Mouse (Mus musculus) C2C12 (cell line): ENCODE results near the gene Ttc7. TPM values are rescaled to one million over a fixed set of nuclear protein-coding genes. Genes with fewer than 3 reads are reported as not detected.

ENCODE experiments used
- H3K27me3 ChIP-seq: one replicate; pipeline ENCODE4 v1.6.1; 2011; ENCODE audit not compliant: control insufficient read depth, insufficient read depth, insufficient read length
- H3K36me3 ChIP-seq: one replicate; pipeline ENCODE4 v1.6.1; 2011; ENCODE audit not compliant: control insufficient read depth, insufficient read depth
- H3K4me3 ChIP-seq: one replicate; pipeline ENCODE4 v1.5.1; 2011; ENCODE audit warnings: mild to moderate bottlenecking, control low read depth; ENCODE audit not compliant: poor library complexity, insufficient read depth, severe bottlenecking
- H3K79me2 ChIP-seq: one replicate; pipeline ENCODE4 v1.6.1; 2011; ENCODE audit not compliant: control insufficient read depth, insufficient read depth
- H3K79me3 ChIP-seq: one replicate; pipeline ENCODE4 v1.6.1; 2011; ENCODE audit warnings: low read depth, control low read depth
- H3ac ChIP-seq: one replicate; pipeline ENCODE3; 2011; ENCODE audit warnings: low read depth; ENCODE audit not compliant: control insufficient read depth, insufficient read length
- CEBPB ChIP-seq: IDR thresholded peaks from one replicate; pipeline ENCODE4 v1.6.1; 2011; ENCODE audit warnings: low read depth, mild to moderate bottlenecking, control low read depth, moderate library complexity
- CTCF ChIP-seq: IDR thresholded peaks from one replicate; pipeline ENCODE4 v1.5.1; 2011; ENCODE audit not compliant: control insufficient read depth, insufficient read depth, insufficient read length
- FOSL1 ChIP-seq: IDR thresholded peaks from one replicate; pipeline ENCODE4 v1.8.0; 2011; ENCODE audit warnings: mild to moderate bottlenecking, low read length; ENCODE audit not compliant: poor library complexity, insufficient read depth, severe bottlenecking
- MAX ChIP-seq: IDR thresholded peaks from one replicate; pipeline ENCODE4 v1.6.1; 2011; ENCODE audit warnings: mild to moderate bottlenecking, control low read depth
- MYOD1 ChIP-seq: IDR thresholded peaks from one replicate; pipeline ENCODE4 v1.6.1; 2011; ENCODE audit warnings: low read depth; ENCODE audit not compliant: control insufficient read depth, insufficient read length
- MYOG ChIP-seq: IDR thresholded peaks from one replicate; pipeline ENCODE4 v1.6.1; 2011; ENCODE audit not compliant: control insufficient read depth, insufficient read length; ENCODE audit errors: extremely low read depth
- USF1 ChIP-seq: IDR thresholded peaks from one replicate; pipeline ENCODE4 v1.6.1; 2011; ENCODE audit warnings: low read depth, mild to moderate bottlenecking, control low read depth, moderate library complexity
- polyA plus RNA-seq: library from polyadenylated mRNA; unstranded; fragments of >200 nt; fragmentation: generic; extraction: Trizol; gene quantifications from one replicate; pipeline ENCODE4 v1.2.1, GENCODE M21; 2012; ENCODE audit warnings: missing spikeins

Gene Ttc7
- polyA plus RNA-seq, 1 experiment, result 9.8 TPM

GRCm38 (mm10) chr17:87366520-87366919 is 83.8 kb downstream of the Ttc7 start:
- no peaks in the 10 kb centered on the region for H3K36me3 ChIP-seq
- H3K27me3 ChIP-seq, result no peaks in the 10 kb centered on the region
- TF ChIP-seq USF1 (no peak), MYOG (no peak), MAX (no peak), CTCF (no peak), MYOD1 (no peak), CEBPB (no peak), FOSL1 (no peak)
- no peak overlapping the region for H3K4me3 ChIP-seq
- no peak overlapping the region for H3ac ChIP-seq
- H3K79me3 ChIP-seq, result no peaks in the 10 kb centered on the region
- H3K79me2 ChIP-seq, result no peaks in the 10 kb centered on the region

- no peak overlapping the region for H3K4me3 ChIP-seq
- no peaks in the 10 kb centered on the region for H3K36me3 ChIP-seq
- peak overlapping the region; percentile 38 for H3ac ChIP-seq
- H3K27me3 ChIP-seq, result no peaks in the 10 kb centered on the region
- no peak for TF ChIP-seq MAX
- no peak for TF ChIP-seq USF1
- no peak for TF ChIP-seq MYOG
- TF ChIP-seq MYOD1, result no peak
- no peak for TF ChIP-seq CEBPB
- no peak for TF ChIP-seq FOSL1
- no peak for TF ChIP-seq CTCF
- no peaks in the 10 kb centered on the region for H3K79me2 ChIP-seq
- H3K79me3 ChIP-seq, result no peaks in the 10 kb centered on the region
Observed at GRCm38 (mm10) chr17:87367228-87367627, 84.5 kb downstream of the Ttc7 start.

GRCm38 (mm10) chr17:87367640-87368039 is 85.0 kb downstream of the Ttc7 start:
- Histone ChIP-seq H3K79me3 (no peaks in the 10 kb centered on the region), H3K27me3 (no peaks in the 10 kb centered on the region), H3K79me2 (no peaks in the 10 kb centered on the region), H3K36me3 (no peaks in the 10 kb centered on the region), H3ac (peak overlapping the region; percentile 38), H3K4me3 (no peak overlapping the region)
- TF ChIP-seq FOSL1 (no peak), MAX (peak; percentile 12), MYOG (no peak), USF1 (peak; percentile 63), CTCF (no peak), MYOD1 (peak; percentile 53), CEBPB (no peak)

GRCm38 (mm10) chr17:87368481-87368880 is 85.8 kb downstream of the Ttc7 start:
- no peaks in the 10 kb centered on the region for H3K27me3 ChIP-seq
- peak overlapping the region; percentile 16 for H3ac ChIP-seq
- no peak overlapping the region for H3K4me3 ChIP-seq
- no peaks in the 10 kb centered on the region for H3K79me2 ChIP-seq
- H3K36me3 ChIP-seq, result no peaks in the 10 kb centered on the region
- no peaks in the 10 kb centered on the region for H3K79me3 ChIP-seq
- TF ChIP-seq FOSL1, result no peak
- peak; percentile 19 for TF ChIP-seq MYOD1
- peak; percentile 83 for TF ChIP-seq USF1

- Histone ChIP-seq H3K79me2 (no peaks in the 10 kb centered on the region), H3K36me3 (no peaks in the 10 kb centered on the region), H3K4me3 (no peak overlapping the region), H3K79me3 (no peaks in the 10 kb centered on the region), H3ac (no peak overlapping the region), H3K27me3 (no peaks in the 10 kb centered on the region)
- TF ChIP-seq CTCF (no peak), MYOG (no peak), MYOD1 (no peak), FOSL1 (no peak), USF1 (no peak), MAX (no peak), CEBPB (no peak)
Observed at GRCm38 (mm10) chr17:87369270-87369759, 86.6 kb downstream of the Ttc7 start.

GRCm38 (mm10) chr17:87372189-87372588 is 89.5 kb downstream of the Ttc7 start:
- Histone ChIP-seq H3K27me3 (no peaks in the 10 kb centered on the region), H3ac (no peak overlapping the region), H3K36me3 (no peaks in the 10 kb centered on the region)

More at GRCm38 (mm10) chr17:87372189-87372588, 89.5 kb downstream of the Ttc7 start:
- Histone ChIP-seq H3K79me3 (no peaks in the 10 kb centered on the region), H3K79me2 (no peaks in the 10 kb centered on the region), H3K4me3 (no peak overlapping the region)
- no peak for TF ChIP-seq MYOD1
- TF ChIP-seq MYOG, result no peak
- TF ChIP-seq CEBPB, result no peak
- TF ChIP-seq CTCF, result no peak
- TF ChIP-seq USF1, result no peak
- TF ChIP-seq FOSL1, result no peak
- TF ChIP-seq MAX, result no peak
